Mouse (Mus musculus): Measurements from ENCODE around the gene Snrpd3. TPM values are rescaled to one million over a fixed set of nuclear protein-coding genes. Genes with fewer than 3 reads are reported as not detected.

Gene Snrpd3
- polyA plus RNA-seq, 1 experiment from 2014 or later, result 210 TPM

GRCm38 (mm10) chr10:75530322-75530721 is 13.0 kb downstream of the Snrpd3 start:
- Histone ChIP-seq H3K27ac (replicated peaks; ENCODE audit: low read depth, low read length) (no peak overlapping the region), H3K27me3 (ENCODE audit: control insufficient read depth, insufficient read depth, low read length) (no peaks in the 10 kb centered on the region), H3K9me3 (replicated peaks; ENCODE audit: control insufficient read depth, low read length) (no peaks in the 10 kb centered on the region), H3K4me2 (ENCODE audit: low read depth, low read length) (no peak overlapping the region), H3K4me1 (ENCODE audit: control insufficient read depth, insufficient read depth, low read length) (no peaks in the 10 kb centered on the region), H3K4me3 (ENCODE audit: low read depth, low read length) (no peak overlapping the region), H3K9ac (replicated peaks; ENCODE audit: low read length) (no peak overlapping the region), H3K36me3 (replicated peaks; ENCODE audit: control insufficient read depth, insufficient read depth, low read depth, low read length) (peaks cover 8% of the 10 kb centered on the region)
- DNase-seq (ENCODE audit: low spot score) (no peak), ATAC-seq (replicated peaks; ENCODE audit: insufficient number of reproducible peaks, low FRiP score, low TSS enrichment, low read depth) (no peak)
- 87% methylated on average over 2 of the region's 2 CpGs for WGBS

GRCm38 (mm10) chr10:75531532-75532090 is 14.3 kb downstream of the Snrpd3 start:
- Histone ChIP-seq H3K4me2 (ENCODE audit: low read depth, low read length) (no peak overlapping the region), H3K4me1 (ENCODE audit: control insufficient read depth, insufficient read depth, low read length) (no peaks in the 10 kb centered on the region), H3K9me3 (replicated peaks; ENCODE audit: control insufficient read depth, low read length) (no peaks in the 10 kb centered on the region), H3K27me3 (ENCODE audit: control insufficient read depth, insufficient read depth, low read length) (no peaks in the 10 kb centered on the region), H3K36me3 (replicated peaks; ENCODE audit: control insufficient read depth, insufficient read depth, low read depth, low read length) (peaks cover 8% of the 10 kb centered on the region), H3K27ac (replicated peaks; ENCODE audit: low read depth, low read length) (no peak overlapping the region), H3K9ac (replicated peaks; ENCODE audit: low read length) (no peak overlapping the region), H3K4me3 (ENCODE audit: low read depth, low read length) (no peak overlapping the region)
- no peak for DNase-seq (ENCODE audit: low spot score)
- WGBS, result 92% methylated on average over 9 of the region's 9 CpGs
- no peak for ATAC-seq (replicated peaks; ENCODE audit: insufficient number of reproducible peaks, low FRiP score, low TSS enrichment, low read depth)

GRCm38 (mm10) chr10:75534216-75534615 is 16.9 kb downstream of the Snrpd3 start:
- H3K27me3 ChIP-seq (ENCODE audit: control insufficient read depth, insufficient read depth, low read length), result no peaks in the 10 kb centered on the region
- H3K4me2 ChIP-seq (ENCODE audit: low read depth, low read length), result no peak overlapping the region
- 95% methylated on average over 8 of the region's 8 CpGs for WGBS
- ATAC-seq (replicated peaks; ENCODE audit: insufficient number of reproducible peaks, low FRiP score, low TSS enrichment, low read depth) (no peak), DNase-seq (ENCODE audit: low spot score) (no peak)
- H3K4me1 ChIP-seq (ENCODE audit: control insufficient read depth, insufficient read depth, low read length), result no peaks in the 10 kb centered on the region
- H3K9ac ChIP-seq (replicated peaks; ENCODE audit: low read length), result no peak overlapping the region
- H3K9me3 ChIP-seq (replicated peaks; ENCODE audit: control insufficient read depth, low read length), result no peaks in the 10 kb centered on the region
- peaks cover 8% of the 10 kb centered on the region for H3K36me3 ChIP-seq (replicated peaks; ENCODE audit: control insufficient read depth, insufficient read depth, low read depth, low read length)
- no peak overlapping the region for H3K27ac ChIP-seq (replicated peaks; ENCODE audit: low read depth, low read length)
- no peak overlapping the region for H3K4me3 ChIP-seq (ENCODE audit: low read depth, low read length)

GRCm38 (mm10) chr10:75534934-75535333 is 17.6 kb downstream of the Snrpd3 start:
- no peaks in the 10 kb centered on the region for H3K4me1 ChIP-seq (ENCODE audit: control insufficient read depth, insufficient read depth, low read length)
- 92% methylated on average over 8 of the region's 8 CpGs for WGBS
- H3K9ac ChIP-seq (replicated peaks; ENCODE audit: low read length), result no peak overlapping the region
- H3K9me3 ChIP-seq (replicated peaks; ENCODE audit: control insufficient read depth, low read length), result no peaks in the 10 kb centered on the region
- DNase-seq (ENCODE audit: low spot score) (no peak), ATAC-seq (replicated peaks; ENCODE audit: insufficient number of reproducible peaks, low FRiP score, low TSS enrichment, low read depth) (no peak)
- no peak overlapping the region for H3K27ac ChIP-seq (replicated peaks; ENCODE audit: low read depth, low read length)
- no peak overlapping the region for H3K4me2 ChIP-seq (ENCODE audit: low read depth, low read length)
- peaks cover 8% of the 10 kb centered on the region for H3K36me3 ChIP-seq (replicated peaks; ENCODE audit: control insufficient read depth, insufficient read depth, low read depth, low read length)
- no peak overlapping the region for H3K4me3 ChIP-seq (ENCODE audit: low read depth, low read length)
- H3K27me3 ChIP-seq (ENCODE audit: control insufficient read depth, insufficient read depth, low read length), result no peaks in the 10 kb centered on the region

GRCm38 (mm10) chr10:75535423-75535822 is 18.1 kb downstream of the Snrpd3 start:
- 88% methylated on average over 2 of the region's 2 CpGs for WGBS
- H3K27ac ChIP-seq (replicated peaks; ENCODE audit: low read depth, low read length), result no peak overlapping the region
- no peak overlapping the region for H3K9ac ChIP-seq (replicated peaks; ENCODE audit: low read length)
- ATAC-seq (replicated peaks; ENCODE audit: insufficient number of reproducible peaks, low FRiP score, low TSS enrichment, low read depth), result no peak
- H3K9me3 ChIP-seq (replicated peaks; ENCODE audit: control insufficient read depth, low read length), result no peaks in the 10 kb centered on the region
- H3K4me3 ChIP-seq (ENCODE audit: low read depth, low read length), result no peak overlapping the region
- H3K27me3 ChIP-seq (ENCODE audit: control insufficient read depth, insufficient read depth, low read length), result no peaks in the 10 kb centered on the region
- no peak overlapping the region for H3K4me2 ChIP-seq (ENCODE audit: low read depth, low read length)
- H3K4me1 ChIP-seq (ENCODE audit: control insufficient read depth, insufficient read depth, low read length), result no peaks in the 10 kb centered on the region
- peaks cover 8% of the 10 kb centered on the region for H3K36me3 ChIP-seq (replicated peaks; ENCODE audit: control insufficient read depth, insufficient read depth, low read depth, low read length)
- no peak for DNase-seq (ENCODE audit: low spot score)

- H3K9ac ChIP-seq (replicated peaks; ENCODE audit: low read length), result no peak overlapping the region
- H3K27ac ChIP-seq (replicated peaks; ENCODE audit: low read depth, low read length), result no peak overlapping the region
- H3K4me2 ChIP-seq (ENCODE audit: low read depth, low read length), result no peak overlapping the region
- H3K4me3 ChIP-seq (ENCODE audit: low read depth, low read length), result no peak overlapping the region
- H3K27me3 ChIP-seq (ENCODE audit: control insufficient read depth, insufficient read depth, low read length), result no peaks in the 10 kb centered on the region
- ATAC-seq (replicated peaks; ENCODE audit: insufficient number of reproducible peaks, low FRiP score, low TSS enrichment, low read depth), result no peak
- no peak for DNase-seq (ENCODE audit: low spot score)
- WGBS, result 92% methylated on average over 5 of the region's 5 CpGs
- H3K9me3 ChIP-seq (replicated peaks; ENCODE audit: control insufficient read depth, low read length), result no peaks in the 10 kb centered on the region
- H3K4me1 ChIP-seq (ENCODE audit: control insufficient read depth, insufficient read depth, low read length), result no peaks in the 10 kb centered on the region
- peaks cover 8% of the 10 kb centered on the region for H3K36me3 ChIP-seq (replicated peaks; ENCODE audit: control insufficient read depth, insufficient read depth, low read depth, low read length)
Observed at GRCm38 (mm10) chr10:75536123-75536522, 18.8 kb downstream of the Snrpd3 start.

- ATAC-seq (replicated peaks; ENCODE audit: insufficient number of reproducible peaks, low FRiP score, low TSS enrichment, low read depth) (no peak), DNase-seq (ENCODE audit: low spot score) (no peak)
- Histone ChIP-seq H3K9ac (replicated peaks; ENCODE audit: low read length) (no peak overlapping the region), H3K4me2 (ENCODE audit: low read depth, low read length) (no peak overlapping the region), H3K4me1 (ENCODE audit: control insufficient read depth, insufficient read depth, low read length) (no peaks in the 10 kb centered on the region), H3K27ac (replicated peaks; ENCODE audit: low read depth, low read length) (no peak overlapping the region), H3K4me3 (ENCODE audit: low read depth, low read length) (no peak overlapping the region), H3K36me3 (replicated peaks; ENCODE audit: control insufficient read depth, insufficient read depth, low read depth, low read length) (no peaks in the 10 kb centered on the region), H3K9me3 (replicated peaks; ENCODE audit: control insufficient read depth, low read length) (no peaks in the 10 kb centered on the region), H3K27me3 (ENCODE audit: control insufficient read depth, insufficient read depth, low read length) (no peaks in the 10 kb centered on the region)
- 77% methylated on average over 7 of the region's 7 CpGs for WGBS
Observed at GRCm38 (mm10) chr10:75547901-75548300, 30.6 kb downstream of the Snrpd3 start.

- Histone ChIP-seq H3K27me3 (ENCODE audit: control insufficient read depth, insufficient read depth, low read length) (no peaks in the 10 kb centered on the region), H3K36me3 (replicated peaks; ENCODE audit: control insufficient read depth, insufficient read depth, low read depth, low read length) (no peaks in the 10 kb centered on the region), H3K9ac (replicated peaks; ENCODE audit: low read length) (no peak overlapping the region), H3K27ac (replicated peaks; ENCODE audit: low read depth, low read length) (no peak overlapping the region), H3K4me3 (ENCODE audit: low read depth, low read length) (no peak overlapping the region), H3K4me1 (ENCODE audit: control insufficient read depth, insufficient read depth, low read length) (no peaks in the 10 kb centered on the region), H3K4me2 (ENCODE audit: low read depth, low read length) (no peak overlapping the region), H3K9me3 (replicated peaks; ENCODE audit: control insufficient read depth, low read length) (no peaks in the 10 kb centered on the region)
- 84% methylated on average over 14 of the region's 14 CpGs for WGBS
- DNase-seq (ENCODE audit: low spot score) (no peak), ATAC-seq (replicated peaks; ENCODE audit: insufficient number of reproducible peaks, low FRiP score, low TSS enrichment, low read depth) (no peak)
Observed at GRCm38 (mm10) chr10:75548486-75548885, 31.1 kb downstream of the Snrpd3 start.

All from embryonic facial prominence, embryonic 11.5 days (tissue).